Mouse (Mus musculus) embryonic facial prominence, embryonic 13.5 days (tissue): ENCODE measurements at regions not wholly inside any gene's neighbourhood (a gene's known extent, or its start where the extent isn't known, plus 50 kb on each side); places are given as distances from the start of the nearest gene placed in this dataset.

Experiments
- ATAC-seq: fragments of 200-750 bp; cut with Nextera tagmentation; 2 replicates; pipeline ENCODE4 v1.8.0; 2017; ENCODE audit warnings: low read depth; ENCODE audit not compliant: insufficient number of reproducible peaks, insufficient read depth, low FRiP score, low TSS enrichment
- H3K27ac ChIP-seq: fragments of 300-500 bp; sonication (generic); 2 replicates; pipeline ENCODE4 v1.5.1; 2015; ENCODE audit warnings: moderate library complexity, mild to moderate bottlenecking, inconsistent platforms
- H3K27me3 ChIP-seq: fragments of 300-500 bp; sonication (generic); 2 replicates; pipeline ENCODE4 v1.6.1; 2015; ENCODE audit warnings: mild to moderate bottlenecking, inconsistent platforms
- H3K36me3 ChIP-seq: fragments of 300-500 bp; sonication (generic); 2 replicates; pipeline ENCODE4 v1.6.1; 2015; ENCODE audit warnings: mild to moderate bottlenecking, inconsistent platforms
- H3K4me1 ChIP-seq: fragments of 300-500 bp; sonication (generic); 2 replicates; pipeline ENCODE4 v1.6.1; 2015; ENCODE audit warnings: inconsistent platforms
- H3K4me2 ChIP-seq: fragments of 300-500 bp; sonication (generic); 2 replicates; pipeline ENCODE4 v1.6.1; 2015; ENCODE audit warnings: moderate library complexity, mild to moderate bottlenecking, inconsistent platforms
- H3K4me3 ChIP-seq: fragments of 300-500 bp; sonication (generic); 2 replicates; pipeline ENCODE4 v1.5.1; 2015; ENCODE audit warnings: mild to moderate bottlenecking, inconsistent platforms
- H3K9ac ChIP-seq: fragments of 300-500 bp; sonication (generic); 2 replicates; pipeline ENCODE4 v1.6.1; 2015; ENCODE audit warnings: mild to moderate bottlenecking, inconsistent platforms
- H3K9me3 ChIP-seq: fragments of 300-500 bp; sonication (generic); 2 replicates; pipeline ENCODE4 v1.6.1; 2016; ENCODE audit warnings: inconsistent platforms
- WGBS: fragments of 180-500 bp; shearing (Covaris S2); methylation state at CpG from one replicate; pipeline ENCODE4 v1.1.7; 2015; ENCODE audit warnings: mixed read lengths; 5-methylcytosine and 5-hydroxymethylcytosine counted together

DNA sequence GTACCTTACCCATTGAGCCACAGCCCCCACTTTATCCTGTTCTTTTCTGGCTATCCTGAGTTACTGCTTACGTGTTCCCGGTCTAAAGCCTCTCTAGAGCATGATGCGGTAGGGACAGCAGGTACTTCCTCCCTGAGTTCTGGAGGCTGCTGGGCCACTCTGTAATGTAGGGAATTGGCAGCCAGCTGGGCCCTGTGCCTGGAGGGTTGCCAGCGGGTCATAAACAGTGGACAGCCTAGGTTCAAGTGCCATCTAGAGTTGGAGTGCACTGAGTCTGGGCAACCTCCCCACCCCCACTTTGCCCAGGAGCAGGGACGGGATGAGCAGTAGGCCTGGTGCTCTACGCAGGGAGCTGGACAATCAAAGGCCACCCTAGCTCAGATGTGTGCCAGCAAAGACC is 81.5 kb upstream of the Podxl start:
- H3K36me3 ChIP-seq: no peaks in the 10 kb centered on the region
- no peaks in the 10 kb centered on the region for H3K9me3 ChIP-seq
- ATAC-seq: no peak
- H3K4me3 ChIP-seq: no peak overlapping the region
- H3K4me1 ChIP-seq: peaks cover 15% of the 10 kb centered on the region
- no peak overlapping the region for H3K4me2 ChIP-seq
- H3K9ac ChIP-seq: no peak overlapping the region
- no peaks in the 10 kb centered on the region for H3K27me3 ChIP-seq
- 86% methylated on average over 6 of the region's 6 CpGs for WGBS
- H3K27ac ChIP-seq: no peak overlapping the region

- no peak for ATAC-seq
- Histone ChIP-seq H3K27me3 (no peaks in the 10 kb centered on the region), H3K9ac (no peak overlapping the region), H3K4me3 (no peak overlapping the region), H3K36me3 (no peaks in the 10 kb centered on the region), H3K4me1 (peaks cover 15% of the 10 kb centered on the region), H3K27ac (no peak overlapping the region), H3K9me3 (no peaks in the 10 kb centered on the region), H3K4me2 (no peak overlapping the region)
- WGBS: 82% methylated on average over 5 of the region's 5 CpGs
Measured at GRCm38 (mm10) chr6:31644504-31644903, 80.7 kb upstream of the Podxl start.

GRCm38 (mm10) chr6:31642451-31642942 is 78.7 kb upstream of the Podxl start:
- WGBS: 22% methylated on average over 13 of the region's 13 CpGs
- H3K4me3 ChIP-seq: no peak overlapping the region
- no peaks in the 10 kb centered on the region for H3K9me3 ChIP-seq
- no peak overlapping the region for H3K27ac ChIP-seq
- peaks cover 20% of the 10 kb centered on the region for H3K4me1 ChIP-seq
- no peaks in the 10 kb centered on the region for H3K36me3 ChIP-seq
- H3K27me3 ChIP-seq: peaks cover 14% of the 10 kb centered on the region
- ATAC-seq: no peak
- H3K4me2 ChIP-seq: peak overlapping the region; percentile 22; the same call in 1 of the 2 replicates
- H3K9ac ChIP-seq: no peak overlapping the region

- Histone ChIP-seq H3K9me3 (no peaks in the 10 kb centered on the region), H3K36me3 (no peaks in the 10 kb centered on the region), H3K27ac (no peak overlapping the region), H3K9ac (no peak overlapping the region), H3K4me2 (no peak overlapping the region), H3K4me1 (peaks cover 13% of the 10 kb centered on the region), H3K27me3 (peaks cover 25% of the 10 kb centered on the region), H3K4me3 (no peak overlapping the region)
- no peak for ATAC-seq
- WGBS: 58% methylated on average over 2 of the region's 2 CpGs
Measured at GRCm38 (mm10) chr6:31640745-31641144, 77.0 kb upstream of the Podxl start.

DNA sequence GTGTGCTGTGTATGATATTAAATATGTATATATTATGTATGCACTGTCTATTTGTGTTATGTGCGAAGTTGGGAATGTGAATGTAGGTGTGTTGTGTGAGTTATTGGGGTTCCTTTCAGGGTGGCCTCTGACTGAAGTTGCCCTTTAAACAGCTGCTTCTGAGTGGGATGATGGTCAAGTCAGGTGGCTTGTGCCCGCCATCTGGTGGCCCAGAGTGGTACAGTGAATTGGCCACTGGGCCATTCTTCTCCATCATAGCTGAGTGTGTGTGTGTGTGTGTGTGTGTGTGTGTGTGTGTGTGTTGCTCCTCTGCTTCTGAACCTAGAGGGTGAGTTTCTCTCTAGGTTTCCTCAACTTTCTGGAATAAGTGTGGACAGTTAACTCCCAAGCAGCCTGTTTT is 75.7 kb upstream of the Podxl start:
- Histone ChIP-seq H3K27ac (no peak overlapping the region), H3K4me1 (peaks cover 13% of the 10 kb centered on the region), H3K36me3 (no peaks in the 10 kb centered on the region), H3K9me3 (no peaks in the 10 kb centered on the region), H3K4me3 (no peak overlapping the region), H3K27me3 (peaks cover 25% of the 10 kb centered on the region), H3K9ac (no peak overlapping the region), H3K4me2 (no peak overlapping the region)
- ATAC-seq: no peak
- WGBS: 13% methylated on average over 2 of the region's 2 CpGs

GRCm38 (mm10) chr6:31638434-31639220 is 74.8 kb upstream of the Podxl start:
- Histone ChIP-seq H3K36me3 (no peaks in the 10 kb centered on the region), H3K4me3 (no peak overlapping the region), H3K27me3 (peaks cover 25% of the 10 kb centered on the region), H3K27ac (no peak overlapping the region), H3K4me1 (peaks cover 13% of the 10 kb centered on the region), H3K4me2 (no peak overlapping the region), H3K9ac (no peak overlapping the region), H3K9me3 (no peaks in the 10 kb centered on the region)
- no peak for ATAC-seq
- WGBS: 44% methylated on average over 13 of the region's 13 CpGs

DNA sequence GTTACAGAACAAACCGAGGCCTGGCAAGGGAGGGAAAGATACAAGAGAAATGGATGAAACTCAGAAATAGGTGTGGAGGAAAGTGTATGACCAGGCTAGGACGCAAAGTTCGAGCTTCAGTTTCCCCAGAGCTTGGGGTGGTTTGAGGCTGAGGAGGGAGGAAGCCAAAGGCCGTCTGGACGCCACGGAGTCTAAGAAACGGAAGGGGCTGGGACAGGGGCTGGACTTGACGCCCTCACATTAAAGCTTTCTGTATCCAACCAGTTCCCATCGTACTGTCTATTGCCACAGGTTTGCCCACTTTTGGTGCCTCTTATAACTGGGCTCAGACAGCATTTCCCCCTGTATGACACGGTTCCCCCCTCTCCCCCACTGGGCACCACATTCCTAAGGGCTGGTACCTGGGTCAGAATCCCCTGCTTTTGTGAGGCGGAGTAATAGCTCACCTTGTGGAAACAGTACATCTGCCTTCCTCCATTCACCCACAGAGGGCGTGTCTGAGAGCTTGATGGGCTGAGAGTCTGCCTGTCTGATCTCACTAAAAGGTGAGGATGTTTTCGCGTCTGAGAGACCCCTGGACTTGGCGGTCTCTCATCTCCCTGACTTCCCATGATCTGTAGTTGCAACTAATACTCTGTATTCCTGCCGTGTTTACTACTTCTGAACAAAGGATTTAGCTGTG is 73.7 kb upstream of the Podxl start:
- no peak for ATAC-seq
- Histone ChIP-seq H3K4me3 (peak overlapping the region; percentile 10; the same call in 1 of the 2 replicates), H3K4me1 (peaks cover 9% of the 10 kb centered on the region), H3K4me2 (peak overlapping the region; percentile 30), H3K9me3 (no peaks in the 10 kb centered on the region), H3K27me3 (peaks cover 25% of the 10 kb centered on the region), H3K9ac (0 out of 2 replicates have a peak overlapping the region, but pooled peaks have one; percentile 6), H3K36me3 (no peaks in the 10 kb centered on the region), H3K27ac (no peak overlapping the region)
- WGBS: 11% methylated on average over 16 of the region's 16 CpGs

DNA sequence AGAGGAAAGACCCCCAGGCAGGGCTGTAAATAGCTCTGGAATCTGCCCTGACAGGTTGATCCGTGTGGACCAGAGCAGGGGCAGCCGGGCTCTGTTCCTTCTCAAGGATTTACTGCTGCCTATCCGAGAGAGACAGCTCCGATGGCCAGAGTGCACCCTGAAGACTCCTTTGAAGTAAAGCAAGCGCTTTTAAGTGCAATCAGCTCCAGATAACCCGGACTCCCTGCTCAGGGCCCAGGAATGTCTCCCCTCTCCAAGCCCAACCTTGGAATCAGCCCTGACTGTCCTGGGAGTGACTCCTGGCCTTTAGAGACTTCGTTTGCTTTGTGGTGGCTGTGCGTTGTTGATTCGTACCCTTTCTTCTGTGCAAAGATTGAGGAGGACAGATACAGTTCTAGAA is 73.2 kb upstream of the Podxl start:
- Histone ChIP-seq H3K9me3 (no peaks in the 10 kb centered on the region), H3K4me3 (no peak overlapping the region), H3K4me1 (peaks cover 6% of the 10 kb centered on the region; the same call in 1 of the 2 replicates), H3K27ac (no peak overlapping the region), H3K9ac (0 out of 2 replicates have a peak overlapping the region, but pooled peaks have one; percentile 6), H3K36me3 (no peaks in the 10 kb centered on the region), H3K27me3 (peaks cover 25% of the 10 kb centered on the region), H3K4me2 (no peak overlapping the region)
- 15% methylated on average over 9 of the region's 9 CpGs for WGBS
- no peak for ATAC-seq

GRCm38 (mm10) chr6:31632485-31632884 is 68.7 kb upstream of the Podxl start:
- ATAC-seq: no peak
- Histone ChIP-seq H3K36me3 (no peaks in the 10 kb centered on the region), H3K27me3 (peaks cover 11% of the 10 kb centered on the region), H3K9ac (no peak overlapping the region), H3K4me2 (no peak overlapping the region), H3K4me1 (no peaks in the 10 kb centered on the region), H3K27ac (no peak overlapping the region), H3K9me3 (no peaks in the 10 kb centered on the region), H3K4me3 (no peak overlapping the region)
- 68% methylated on average over 10 of the region's 10 CpGs for WGBS

- H3K9me3 ChIP-seq: no peaks in the 10 kb centered on the region
- WGBS: 53% methylated on average over 4 of the region's 4 CpGs
- no peak overlapping the region for H3K4me3 ChIP-seq
- no peak overlapping the region for H3K9ac ChIP-seq
- no peak overlapping the region for H3K4me2 ChIP-seq
- H3K27me3 ChIP-seq: no peaks in the 10 kb centered on the region
- H3K4me1 ChIP-seq: no peaks in the 10 kb centered on the region
- no peak overlapping the region for H3K27ac ChIP-seq
- H3K36me3 ChIP-seq: no peaks in the 10 kb centered on the region
- ATAC-seq: no peak
Measured at GRCm38 (mm10) chr6:31630009-31630408, 66.2 kb upstream of the Podxl start.

DNA sequence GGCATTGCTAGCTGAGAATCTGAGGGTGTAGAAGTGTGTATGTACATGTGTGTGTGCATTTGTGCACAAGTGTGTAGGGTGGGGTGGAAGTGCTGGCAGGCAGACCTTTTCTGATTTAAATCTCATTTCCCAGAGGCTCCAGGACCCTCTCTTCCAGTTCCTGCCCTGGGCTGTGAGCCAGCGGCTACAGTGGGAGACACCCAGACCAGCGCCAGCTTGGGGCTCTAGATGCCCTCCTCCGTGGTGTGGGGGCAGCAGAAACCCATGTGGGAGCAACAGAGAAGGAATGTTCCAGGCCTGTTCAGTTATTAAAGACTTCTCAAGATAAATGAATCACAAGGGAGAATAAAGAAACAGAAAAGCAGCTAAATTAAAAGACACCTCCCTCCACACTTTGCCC is 64.1 kb upstream of the Podxl start:
- Histone ChIP-seq H3K9ac (no peak overlapping the region), H3K4me1 (no peaks in the 10 kb centered on the region), H3K9me3 (no peaks in the 10 kb centered on the region), H3K4me2 (no peak overlapping the region), H3K27ac (no peak overlapping the region), H3K4me3 (no peak overlapping the region), H3K36me3 (no peaks in the 10 kb centered on the region), H3K27me3 (no peaks in the 10 kb centered on the region)
- 87% methylated on average over 3 of the region's 3 CpGs for WGBS
- no peak for ATAC-seq

DNA sequence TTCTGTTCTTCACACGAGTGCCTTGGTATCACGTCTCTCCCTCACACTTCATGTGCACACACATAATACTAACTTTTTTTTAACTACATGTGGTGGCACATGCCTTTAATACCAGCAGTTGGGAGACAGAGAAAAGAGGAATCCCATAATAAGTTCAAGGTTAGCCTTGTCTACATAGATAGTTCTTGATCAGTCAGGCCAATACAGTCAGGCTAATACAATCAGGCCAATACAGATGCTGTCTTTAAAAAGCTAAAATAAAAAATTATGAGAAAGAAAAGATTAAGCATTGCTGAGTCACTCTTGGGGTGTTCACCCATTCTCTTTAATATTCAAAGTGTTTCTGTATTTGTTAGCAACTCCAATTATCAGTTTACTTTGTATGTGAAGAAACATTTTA is 61.3 kb upstream of the Podxl start:
- no peak overlapping the region for H3K27ac ChIP-seq
- H3K4me1 ChIP-seq: no peaks in the 10 kb centered on the region
- no peaks in the 10 kb centered on the region for H3K27me3 ChIP-seq
- no peak overlapping the region for H3K4me3 ChIP-seq
- no peak for ATAC-seq
- H3K9me3 ChIP-seq: no peaks in the 10 kb centered on the region
- H3K4me2 ChIP-seq: no peak overlapping the region
- 74% methylated on average over 2 of the region's 2 CpGs for WGBS
- no peaks in the 10 kb centered on the region for H3K36me3 ChIP-seq
- no peak overlapping the region for H3K9ac ChIP-seq
